ENCODE assay signal across 19 mouse cellular contexts in the genomic region with DNA sequence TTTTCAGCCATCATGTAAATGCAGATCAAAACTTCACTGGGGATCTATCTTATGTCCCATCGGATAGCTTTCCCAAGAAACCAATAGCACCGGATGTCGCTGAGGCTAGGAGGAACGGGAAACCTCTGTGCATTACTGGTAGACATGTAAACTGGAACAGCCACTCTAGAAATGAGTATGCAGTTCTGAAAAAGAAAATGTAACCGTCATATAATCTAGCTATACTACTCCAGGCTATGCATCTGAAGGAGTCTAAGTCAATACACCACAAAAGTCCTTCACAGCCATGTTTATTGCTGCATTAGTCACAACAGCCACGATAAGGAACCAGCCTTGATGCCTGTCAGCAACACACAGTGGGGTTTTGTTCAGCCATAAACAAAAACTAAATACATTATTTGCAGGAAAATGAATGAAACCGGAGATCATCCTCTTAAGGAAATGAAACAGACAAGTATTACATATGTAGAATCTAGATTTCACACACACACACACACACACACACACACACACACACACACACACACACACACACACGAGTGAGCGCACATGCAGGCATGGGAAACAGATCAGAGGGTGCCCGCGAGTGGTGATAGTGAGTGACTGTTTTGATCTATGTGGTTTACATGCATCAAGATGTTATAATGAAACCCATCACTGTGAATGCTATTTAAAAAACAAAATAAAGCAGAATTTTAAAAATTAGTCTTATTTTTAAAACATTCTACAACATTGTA. TPM values are rescaled to one million over a fixed set of nuclear protein-coding genes. Genes with fewer than 3 reads are reported as not detected.
DNase-seq lines count a peak whose midpoint lies in the region; ATAC-seq lines count a peak whose summit lies in the region.
"Had no signal": no experiment of that assay in that cellular context is flagged by ENCODE, and none has a peak within 500 bp of the region (broad histone marks: within the 10 kb centered on the region; RNA-seq: fewer than 3 reads in every experiment).

No protein-coding gene starts in this region.

- H3K9ac ChIP-seq in kidney, embryonic 15.5 days: no peak overlapping the region
- H3K9ac ChIP-seq: heart, embryonic 15.5 days; hindbrain, embryonic 14.5 days had no signal

- H3K36me3 ChIP-seq in kidney, embryonic 15.5 days: no peaks in the 10 kb centered on the region
- H3K36me3 ChIP-seq: embryonic facial prominence, embryonic 10.5 days; heart, embryonic 15.5 days; hindbrain, embryonic 10.5 days had no signal

- ATAC-seq in megakaryocyte-erythroid progenitor cell, adult 5-6 weeks (replicated peaks; ENCODE audit: low FRiP score, low TSS enrichment, poor library complexity, severe bottlenecking): no peak
- ATAC-seq in kidney, embryonic 15.5 days (replicated peaks; ENCODE audit: low FRiP score): no peak
- ATAC-seq: forebrain, embryonic 14.5 days; Patski had no signal

- H3K4me3 ChIP-seq in kidney, embryonic 15.5 days (replicated peaks): no peak overlapping the region
- H3K4me3 ChIP-seq: embryonic facial prominence, embryonic 10.5 days; heart, adult 2 months; heart, embryonic 15.5 days; hindbrain, embryonic 10.5 days had no signal

- no peaks in the 10 kb centered on the region for H3K27me3 ChIP-seq in kidney, embryonic 15.5 days
- H3K27me3 ChIP-seq: heart, embryonic 15.5 days; Patski had no signal

- 85% methylated on average over 11 of the region's 11 CpGs for WGBS in kidney, embryonic 15.5 days

- peak; percentile 52 for DNase-seq in thymus, postnatal 14 days
- DNase-seq in thymus, adult 18-20 months: no peak
- peak; percentile 44 for DNase-seq in T-cell, adult 2 months (ENCODE audit: low spot score)
- DNase-seq in thymus, postnatal 25 days: peak; percentile 29
- DNase-seq: adrenal gland, adult 8-10 months; adrenal gland, postnatal 36 days; cerebellum, adult 2 months; cerebellum, postnatal 10 days; gastrocnemius, postnatal 10 days; heart, adult 2 months had no signal

- no peaks in the 10 kb centered on the region for H3K9me3 ChIP-seq in kidney, embryonic 15.5 days (replicated peaks)
- H3K9me3 ChIP-seq: embryonic facial prominence, embryonic 10.5 days; heart, embryonic 15.5 days; hindbrain, embryonic 10.5 days had no signal

- no peak overlapping the region for H3K27ac ChIP-seq in kidney, embryonic 15.5 days
- H3K27ac ChIP-seq: embryonic facial prominence, embryonic 10.5 days; heart, adult 2 months; heart, embryonic 15.5 days; hindbrain, embryonic 10.5 days; hindbrain, embryonic 14.5 days had no signal

- H3K4me2 ChIP-seq in kidney, embryonic 15.5 days: no peak overlapping the region
- H3K4me2 ChIP-seq: heart, embryonic 11.5 days; heart, embryonic 15.5 days; hindbrain, embryonic 14.5 days had no signal

- no peaks in the 10 kb centered on the region for H3K4me1 ChIP-seq in kidney, embryonic 15.5 days
- H3K4me1 ChIP-seq: embryonic facial prominence, embryonic 10.5 days; heart, embryonic 15.5 days; hindbrain, embryonic 10.5 days had no signal

RNA-seq across cellular contexts. Expression of a gene that starts 16.1 kb away (rescaled TPM):
- 0.96 and 1.0 TPM in 2 replicates for total RNA-seq in megakaryocyte-erythroid progenitor cell, adult 5-6 weeks (2014; fragmentation: Nextera tagmentation)
- total RNA-seq in megakaryocyte-erythroid progenitor cell, adult 5-6 weeks (2017): 1.4 TPM in 1 of 2 replicates, not detected in the other
- polyA plus RNA-seq in kidney, embryonic 15.5 days (2015; fragmentation: Nextera tagmentation; extraction: Ambion mirVana): 0.08 and 0.25 TPM in 2 replicates
- polyA plus RNA-seq: hindbrain, embryonic 10.5 days had no signal

Comparison
In these comparisons a context has a peak if more than half of its experiments do, and no peak if none do; other contexts are left out.
1. DNase-seq: peak in thymus, postnatal 14 days (single experiment), T-cell, adult 2 months (single experiment) and thymus, postnatal 25 days (single experiment); none in thymus, adult 18-20 months (0 of 2).